Mouse (Mus musculus) forebrain, embryonic 11.5 days (tissue): ENCODE results near the gene Xpo5. TPM values are rescaled to one million over a fixed set of nuclear protein-coding genes. Genes with fewer than 3 reads are reported as not detected.

ENCODE experiments used
- ATAC-seq: fragments of 200-750 bp; cut with Nextera tagmentation; replicated peaks from 2 replicates; pipeline ENCODE4 v1.8.0; 2017; ENCODE audit warnings: moderate TSS enrichment; ENCODE audit not compliant: low FRiP score
- DNase-seq: peaks from one replicate; pipeline ENCODE4 v3.0.0-alpha.2; 2017; ENCODE audit warnings: low spot score
- H3K27ac ChIP-seq: fragments of 300-500 bp; sonication (generic); 2 replicates; pipeline ENCODE4 v1.5.1; 2014; ENCODE audit warnings: low read depth, low read length
- H3K27me3 ChIP-seq: fragments of 300-500 bp; sonication (generic); 2 replicates; pipeline ENCODE4 v1.6.1; 2014; ENCODE audit warnings: mild to moderate bottlenecking, low read length, mixed read lengths; ENCODE audit not compliant: control insufficient read depth, insufficient read depth
- H3K36me3 ChIP-seq: fragments of 300-500 bp; sonication (generic); 2 replicates; pipeline ENCODE4 v1.6.1; 2014; ENCODE audit warnings: mild to moderate bottlenecking, low read length, moderate library complexity, mixed read lengths; ENCODE audit not compliant: control insufficient read depth, insufficient read depth
- H3K4me1 ChIP-seq: fragments of 300-500 bp; sonication (generic); replicated peaks from 2 replicates; pipeline ENCODE4 v1.6.1; 2014; ENCODE audit warnings: low read length, mixed read lengths; ENCODE audit not compliant: control insufficient read depth, insufficient read depth
- H3K4me2 ChIP-seq: fragments of 300-500 bp; sonication (generic); 2 replicates; pipeline ENCODE4 v1.6.1; 2014; ENCODE audit warnings: low read depth, mild to moderate bottlenecking, low read length, moderate library complexity, mixed read lengths; ENCODE audit not compliant: severe bottlenecking
- H3K4me3 ChIP-seq: fragments of 300-500 bp; sonication (generic); 2 replicates; pipeline ENCODE4 v1.5.1; 2014; ENCODE audit warnings: low read depth, low read length
- H3K9ac ChIP-seq: fragments of 300-500 bp; sonication (generic); 2 replicates; pipeline ENCODE4 v1.6.1; 2014; ENCODE audit warnings: low read length
- H3K9me3 ChIP-seq: fragments of 300-500 bp; sonication (generic); 2 replicates; pipeline ENCODE4 v1.6.1; 2016; ENCODE audit warnings: low read length, mixed read lengths; ENCODE audit not compliant: control insufficient read depth
- WGBS: fragments of 180-500 bp; shearing (Covaris S2); extraction: QIAGEN DNeasy Blood & Tissue Kit; methylation state at CpG from one replicate; pipeline ENCODE4 v1.1.7; 2014; 5-methylcytosine and 5-hydroxymethylcytosine counted together
- polyA plus RNA-seq: library from polyadenylated mRNA; unstranded; fragments of >200 nt; fragmentation: Nextera tagmentation; extraction: Ambion mirVana; gene quantifications from 2 replicates; pipeline ENCODE4 v1.2.1, GENCODE M21; 2014

The Xpo5 gene
- polyA plus RNA-seq, 1 experiment from 2014 or later = 76.7 TPM

DNA sequence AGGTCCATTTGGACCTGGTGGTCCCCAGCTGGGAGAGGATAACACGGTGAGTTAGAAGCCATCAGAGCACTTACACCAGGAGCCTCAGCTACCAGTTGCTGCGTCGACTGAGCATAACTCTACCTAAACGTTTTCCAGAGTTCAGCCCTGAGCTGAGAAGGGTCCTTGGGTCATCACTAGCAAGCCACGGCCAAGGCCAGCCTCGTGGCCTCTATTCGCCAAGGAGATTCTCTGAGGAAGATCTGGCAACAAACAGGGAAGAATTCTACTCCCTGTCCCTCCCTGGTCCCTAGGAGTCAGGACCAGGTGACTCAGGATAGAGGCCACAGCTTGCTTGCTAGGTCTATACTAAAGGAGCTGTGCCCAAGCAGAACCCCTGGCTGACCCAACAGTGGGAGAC, 64.9 kb downstream of the Xpo5 start:
- 84% methylated on average over 7 of the region's 7 CpGs for WGBS
- Histone ChIP-seq H3K9me3 (no peaks in the 10 kb centered on the region), H3K4me2 (no peak overlapping the region), H3K4me3 (no peak overlapping the region), H3K4me1 (no peaks in the 10 kb centered on the region), H3K9ac (no peak overlapping the region), H3K27me3 (no peaks in the 10 kb centered on the region), H3K27ac (no peak overlapping the region), H3K36me3 (peaks cover 4% of the 10 kb centered on the region)
- DNase-seq (no peak), ATAC-seq (no peak)

DNA sequence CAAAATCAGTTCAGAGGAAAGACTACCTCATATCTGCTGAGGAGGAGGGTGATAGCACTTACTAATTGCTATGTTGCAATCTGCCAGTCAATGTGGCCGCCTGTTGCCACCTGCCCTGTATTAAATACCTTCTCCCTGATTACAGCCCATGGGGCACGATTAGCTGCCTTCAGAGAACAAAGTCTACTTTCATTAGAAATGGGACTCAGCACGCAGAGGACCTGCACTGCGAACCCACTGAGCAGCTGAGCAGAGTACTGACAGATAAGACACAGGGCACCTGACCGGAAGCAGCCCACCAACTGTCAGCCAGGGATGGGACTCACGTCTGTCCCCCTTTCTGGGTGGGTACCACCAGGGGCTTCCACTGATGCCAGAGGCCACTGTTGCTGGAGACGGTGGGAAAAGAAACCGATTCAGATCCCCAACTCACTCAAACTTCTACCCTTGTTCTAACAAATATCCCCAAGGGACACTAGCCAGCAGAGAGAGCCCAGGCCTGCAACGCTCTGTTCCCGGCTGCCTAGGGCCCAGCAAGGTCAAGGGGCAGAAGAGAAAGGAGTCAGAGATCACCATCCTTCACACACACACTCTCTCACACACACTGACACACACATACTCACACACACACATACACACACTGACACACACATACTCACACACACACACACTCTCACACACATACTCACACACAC, 65.6 kb downstream of the Xpo5 start:
- no peak overlapping the region for H3K4me2 ChIP-seq
- H3K36me3 ChIP-seq = peaks cover 4% of the 10 kb centered on the region; the same call in 1 of the 2 replicates
- H3K9ac ChIP-seq = no peak overlapping the region
- H3K27ac ChIP-seq = no peak overlapping the region
- H3K27me3 ChIP-seq = no peaks in the 10 kb centered on the region
- no peaks in the 10 kb centered on the region for H3K9me3 ChIP-seq
- DNase-seq (peak; percentile 45), ATAC-seq (no peak)
- H3K4me3 ChIP-seq = no peak overlapping the region
- no peaks in the 10 kb centered on the region for H3K4me1 ChIP-seq
- WGBS = 84% methylated on average over 10 of the region's 10 CpGs

DNA sequence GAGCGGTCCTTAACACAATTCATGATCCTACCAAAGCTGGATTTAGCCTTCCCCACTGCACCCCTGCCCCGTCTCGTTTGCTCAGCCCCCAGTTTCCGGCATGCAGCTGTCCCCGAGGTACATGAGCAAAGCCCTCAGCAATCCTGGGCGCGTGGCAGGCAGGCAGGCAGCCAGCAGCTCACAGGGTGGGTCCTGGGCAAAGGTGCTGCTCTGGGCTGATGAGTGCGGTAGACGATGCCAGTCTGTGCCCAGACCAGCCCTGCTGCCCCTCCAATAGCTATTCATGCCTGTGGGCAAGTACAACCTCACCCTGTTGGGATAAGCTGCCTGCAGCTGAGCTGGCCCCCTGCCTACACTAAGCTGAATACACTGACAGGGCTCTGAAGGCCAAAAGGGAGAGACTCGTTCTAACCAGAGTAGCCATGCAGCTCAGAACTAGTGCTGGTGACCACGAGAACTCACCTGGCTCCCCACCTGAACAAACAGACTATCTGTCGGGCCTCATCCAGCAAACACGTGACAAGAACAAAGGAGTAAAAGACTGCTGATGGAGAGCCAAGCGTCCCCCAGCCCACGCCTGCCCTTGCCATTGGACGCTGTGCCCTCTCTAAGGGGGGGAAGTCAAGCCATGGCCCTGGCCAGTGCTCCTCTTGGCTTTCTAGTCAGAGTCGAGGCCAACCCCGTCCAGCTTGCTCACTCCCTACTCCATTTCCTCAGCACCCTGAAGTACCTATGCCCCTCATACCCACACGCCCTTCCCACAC, 67.4 kb downstream of the Xpo5 start:
- Histone ChIP-seq H3K9ac (no peak overlapping the region), H3K4me2 (no peak overlapping the region), H3K4me3 (no peak overlapping the region), H3K27ac (no peak overlapping the region), H3K9me3 (no peaks in the 10 kb centered on the region), H3K36me3 (no peaks in the 10 kb centered on the region), H3K27me3 (no peaks in the 10 kb centered on the region), H3K4me1 (no peaks in the 10 kb centered on the region)
- 90% methylated on average over 19 of the region's 19 CpGs for WGBS
- ATAC-seq (no peak), DNase-seq (peak; percentile 50)

DNA sequence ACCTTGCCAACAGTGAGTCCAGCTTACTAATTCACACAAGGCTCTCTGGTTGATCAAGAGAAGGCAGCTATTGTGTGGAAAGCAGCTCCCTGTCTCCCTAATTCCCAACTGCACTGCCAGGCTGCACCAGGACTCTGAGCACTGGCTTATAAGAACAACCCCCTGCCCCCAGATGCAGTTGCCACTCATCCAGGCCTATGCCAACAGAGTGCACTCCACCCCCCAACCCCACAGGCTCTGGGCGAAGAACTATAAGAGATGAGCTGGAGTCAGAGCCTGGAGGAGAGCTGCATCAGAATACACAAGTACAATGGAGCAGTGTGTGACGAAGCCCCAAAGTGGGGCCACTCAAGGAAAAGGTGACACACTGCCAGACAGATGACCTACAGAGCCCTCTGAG, 69.5 kb downstream of the Xpo5 start:
- no peaks in the 10 kb centered on the region for H3K9me3 ChIP-seq
- H3K27me3 ChIP-seq = no peaks in the 10 kb centered on the region
- no peaks in the 10 kb centered on the region for H3K36me3 ChIP-seq
- H3K4me2 ChIP-seq = no peak overlapping the region
- no peak overlapping the region for H3K9ac ChIP-seq
- DNase-seq = peak; percentile 43
- WGBS = 84% methylated on average over 2 of the region's 2 CpGs
- no peak overlapping the region for H3K4me3 ChIP-seq
- H3K27ac ChIP-seq = no peak overlapping the region
- H3K4me1 ChIP-seq = no peaks in the 10 kb centered on the region
- no peak for ATAC-seq

DNA sequence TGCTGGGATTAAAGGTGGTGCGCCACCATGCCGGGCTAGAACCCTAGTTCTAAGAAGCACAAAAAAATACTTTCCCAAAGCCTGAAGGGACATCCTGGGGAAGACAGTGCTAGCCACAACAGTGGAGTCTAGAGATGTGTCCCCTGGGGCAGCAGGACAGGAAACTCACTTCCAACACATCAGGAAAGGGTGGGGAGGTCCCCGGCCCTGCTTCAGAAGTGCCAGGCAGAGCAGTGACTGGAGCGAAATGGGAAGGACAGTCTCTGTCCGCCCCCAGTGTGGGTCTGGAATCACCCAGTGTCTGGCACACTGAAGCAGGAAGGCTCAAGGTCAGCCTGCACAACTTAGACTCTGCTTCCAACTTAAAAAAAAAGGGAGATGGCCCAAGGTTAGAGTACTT, 70.1 kb downstream of the Xpo5 start:
- DNase-seq = peak; percentile 49
- H3K36me3 ChIP-seq = no peaks in the 10 kb centered on the region

DNA sequence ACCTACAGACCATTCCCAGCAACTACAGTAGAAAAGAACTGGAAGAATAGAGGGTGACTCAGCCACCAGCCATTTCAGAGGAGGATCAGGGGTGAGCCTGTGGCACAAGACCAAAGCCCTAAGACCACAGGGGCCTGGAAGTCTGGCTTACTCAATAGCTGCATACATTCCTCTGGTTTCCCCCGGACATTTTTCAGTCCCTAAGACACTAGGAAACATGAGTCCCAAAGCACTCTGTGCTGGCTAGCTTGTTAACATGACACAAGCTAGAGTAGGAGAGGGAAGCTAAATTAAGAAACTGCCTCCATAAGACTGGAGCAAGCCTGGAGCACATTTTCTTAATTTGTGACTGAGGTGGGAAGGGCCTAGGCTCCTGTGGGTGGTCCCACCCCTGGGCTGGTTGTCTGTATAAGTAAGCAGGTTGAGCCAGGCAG, 71.2 kb downstream of the Xpo5 start:
- H3K4me3 ChIP-seq = no peak overlapping the region
- H3K36me3 ChIP-seq = no peaks in the 10 kb centered on the region; the same call in 1 of the 2 replicates
- H3K27me3 ChIP-seq = no peaks in the 10 kb centered on the region
- 64% methylated on average over 1 of the region's 1 CpGs for WGBS
- H3K9ac ChIP-seq = no peak overlapping the region
- H3K4me2 ChIP-seq = no peak overlapping the region
- no peak for ATAC-seq
- no peaks in the 10 kb centered on the region for H3K9me3 ChIP-seq
- no peak overlapping the region for H3K27ac ChIP-seq
- peak; percentile 38 for DNase-seq
- no peaks in the 10 kb centered on the region for H3K4me1 ChIP-seq

More for the DNA sequence above, 70.1 kb downstream of the Xpo5 start:
- Histone ChIP-seq H3K4me3 (no peak overlapping the region), H3K9ac (no peak overlapping the region), H3K4me1 (no peaks in the 10 kb centered on the region), H3K4me2 (no peak overlapping the region), H3K27me3 (no peaks in the 10 kb centered on the region), H3K27ac (no peak overlapping the region), H3K9me3 (no peaks in the 10 kb centered on the region)
- WGBS = 91% methylated on average over 5 of the region's 5 CpGs
- ATAC-seq = no peak

DNA sequence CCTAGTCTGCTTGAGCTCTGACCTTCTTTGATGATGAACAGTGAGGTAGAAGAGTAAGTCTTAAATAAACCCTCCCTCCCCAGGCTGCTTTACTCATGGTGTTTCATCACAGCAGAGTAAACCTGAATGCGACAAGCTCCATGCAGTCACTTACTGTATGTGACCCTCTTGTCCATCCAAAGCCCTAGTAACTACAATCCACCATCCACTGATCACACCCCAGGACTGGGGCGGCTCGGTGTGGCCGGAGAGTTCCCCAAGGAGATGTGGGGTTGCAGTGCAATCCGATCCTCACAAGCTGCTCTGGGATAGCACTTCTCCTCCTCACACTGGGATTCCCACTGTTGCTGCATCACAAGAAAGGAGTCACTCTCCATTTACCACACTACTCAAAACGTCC, 71.9 kb downstream of the Xpo5 start:
- no peak overlapping the region for H3K9ac ChIP-seq
- 86% methylated on average over 6 of the region's 6 CpGs for WGBS
- H3K9me3 ChIP-seq = no peaks in the 10 kb centered on the region
- H3K27me3 ChIP-seq = no peaks in the 10 kb centered on the region
- no peaks in the 10 kb centered on the region for H3K4me1 ChIP-seq
- H3K4me2 ChIP-seq = no peak overlapping the region
- H3K4me3 ChIP-seq = no peak overlapping the region
- no peak overlapping the region for H3K27ac ChIP-seq
- peak; percentile 39 for DNase-seq
- no peaks in the 10 kb centered on the region; the same call in 1 of the 2 replicates for H3K36me3 ChIP-seq
- no peak for ATAC-seq

DNA sequence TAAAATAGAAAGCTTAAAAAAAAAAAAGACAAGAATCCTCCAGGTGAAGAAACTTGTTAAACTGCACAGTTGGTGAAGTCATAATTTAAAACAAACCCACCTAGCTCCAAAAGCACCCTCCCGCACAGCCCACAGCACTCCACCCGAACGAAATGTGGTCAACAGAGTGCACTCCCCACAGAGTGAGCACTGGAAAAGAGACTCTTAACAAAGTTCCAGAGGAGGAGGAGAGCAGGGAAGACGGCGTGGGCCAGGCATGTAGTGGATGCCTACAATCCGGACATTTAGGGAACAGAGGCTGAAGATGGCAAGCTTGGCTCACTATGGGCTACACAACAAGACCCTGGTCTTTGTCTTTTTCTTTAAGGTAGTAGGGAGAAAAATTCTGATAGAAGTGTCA, 72.5 kb downstream of the Xpo5 start:
- Histone ChIP-seq H3K27ac (no peak overlapping the region), H3K4me1 (no peaks in the 10 kb centered on the region), H3K27me3 (no peaks in the 10 kb centered on the region), H3K9ac (no peak overlapping the region), H3K4me2 (no peak overlapping the region), H3K36me3 (no peaks in the 10 kb centered on the region; the same call in 1 of the 2 replicates), H3K4me3 (no peak overlapping the region), H3K9me3 (no peaks in the 10 kb centered on the region)
- WGBS = 84% methylated on average over 6 of the region's 6 CpGs
- ATAC-seq = no peak
- no peak for DNase-seq
